Comparison of ENCODE assay signal across 15 mouse cellular contexts in the genomic region with DNA sequence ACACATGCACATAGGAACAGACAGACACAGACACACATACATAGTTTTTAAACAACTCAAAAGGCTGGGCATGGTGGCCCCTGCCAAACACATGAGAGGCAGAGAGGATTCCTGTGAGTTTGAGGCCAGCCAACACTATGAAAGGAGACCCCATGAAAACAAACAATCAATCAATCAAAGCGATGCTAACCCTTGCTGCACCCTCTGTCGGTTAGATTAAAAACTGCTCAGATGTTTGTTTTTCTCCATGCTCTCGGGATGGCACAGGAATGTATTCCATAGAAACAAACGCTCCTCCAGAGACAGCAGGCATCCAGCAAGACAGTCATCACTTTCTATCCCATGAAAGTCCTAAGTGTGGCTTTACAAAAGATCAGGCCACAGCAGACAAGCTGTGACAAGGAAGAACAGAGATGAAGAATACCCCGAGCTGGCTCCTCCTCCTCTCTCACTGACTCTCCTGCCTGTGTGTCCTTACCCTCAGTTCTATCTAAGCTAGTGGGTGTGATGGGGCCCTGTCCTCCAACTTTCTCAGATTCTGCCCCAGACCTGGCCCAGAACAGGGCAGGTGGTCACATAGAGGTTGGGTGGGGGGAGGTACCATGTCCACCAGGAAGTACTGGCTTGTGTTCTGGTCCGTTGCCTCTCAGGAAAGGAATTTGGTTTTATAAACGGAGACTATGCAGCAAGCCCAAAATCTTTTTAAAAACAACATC. TPM values are rescaled to one million over a fixed set of nuclear protein-coding genes. Genes with fewer than 3 reads are reported as not detected.
DNase-seq lines count a peak whose midpoint lies in the region; ATAC-seq and TF ChIP-seq lines count a peak whose summit lies in the region.
"Had no signal": no experiment of that assay in that cellular context is flagged by ENCODE, and none has a peak within 500 bp of the region (broad histone marks: within the 10 kb centered on the region; RNA-seq: fewer than 3 reads in every experiment).

No protein-coding gene starts in this region.

- no peaks in the 10 kb centered on the region for H3K36me3 ChIP-seq in heart, adult 2 months (ENCODE audit: control insufficient read depth, insufficient read depth, low read length)
- H3K36me3 ChIP-seq in kidney, embryonic 16.5 days (ENCODE audit: insufficient read depth, low read length): no peaks in the 10 kb centered on the region
- H3K36me3 ChIP-seq in MEL (ENCODE audit: control insufficient read depth in 1 of 2, insufficient read depth in 2 of 2, low read length in 2 of 2): peaks cover 0 to 23% of the 10 kb centered on the region in 2 experiments; a peak in 2 of 4 replicates
- no peaks in the 10 kb centered on the region for H3K36me3 ChIP-seq in liver, embryonic 12.5 days

- no peak for TF ChIP-seq EP300 in heart, adult 2 months (IDR thresholded peaks at IDR 0.05; ENCODE audit: insufficient read depth, low read depth, low read length)
- no peak for TF ChIP-seq EP300 in MEL (IDR thresholded peaks at IDR 0.05; ENCODE audit: low read depth in 1 of 2, low read length in 2 of 2)

- peak overlapping the region; percentile 0 for H3K27ac ChIP-seq in heart, adult 2 months
- no peak overlapping the region for H3K27ac ChIP-seq in kidney, embryonic 16.5 days (ENCODE audit: low read length)
- H3K27ac ChIP-seq in MEL (ENCODE audit: control insufficient read depth, low read depth, low read length): no peak overlapping the region
- no peak overlapping the region; the same call in 1 of the 2 replicates for H3K27ac ChIP-seq in liver, embryonic 12.5 days
- H3K27ac ChIP-seq: macrophage had no signal

- DNase-seq in heart, adult 2 months: no peak
- DNase-seq in heart, postnatal 10 days: no peak
- no peak for DNase-seq in kidney, postnatal 14 days
- DNase-seq in MEL (ENCODE audit: low read depth, low spot score): no peak
- no peak for DNase-seq in gastrocnemius, postnatal 10 days
- DNase-seq in cerebellum, adult 8-10 months: no peak
- DNase-seq: kidney, adult 18-20 months; spleen, adult 18-20 months had no signal

- no peak for TF ChIP-seq POLR2A in heart, adult 2 months (IDR thresholded peaks at IDR 0.05; ENCODE audit: insufficient read depth, low read depth, low read length)
- no peak for TF ChIP-seq POLR2A in MEL (IDR thresholded peaks at IDR 0.05; ENCODE audit: control insufficient read depth in 1 of 2, insufficient read depth in 1 of 2, low read depth in 1 of 2, low read length in 2 of 2, poor library complexity in 1 of 2)

- H3K9ac ChIP-seq in heart, adult 2 months (ENCODE audit: low read depth, low read length): peak overlapping the region; percentile 45; the same call in 1 of the 2 replicates
- H3K9ac ChIP-seq in kidney, embryonic 16.5 days (replicated peaks; ENCODE audit: low read length): no peak overlapping the region
- peak overlapping the region; percentile 9 for H3K9ac ChIP-seq in MEL (ENCODE audit: control insufficient read depth, low read depth, low read length, poor library complexity, severe bottlenecking)
- H3K9ac ChIP-seq in liver, embryonic 12.5 days: 0 out of 2 replicates have a peak overlapping the region, but pooled peaks have one; percentile 22

- 10% methylated on average over 7 of the region's 7 CpGs for WGBS in heart, adult 2 months
- WGBS in kidney, embryonic 16.5 days: 10% methylated on average over 7 of the region's 7 CpGs
- 22% methylated on average over 7 of the region's 7 CpGs for WGBS in liver, embryonic 12.5 days (ENCODE audit: insufficient replicate concordance)

- no peaks in the 10 kb centered on the region for H3K9me3 ChIP-seq in kidney, embryonic 16.5 days (ENCODE audit: low read length)
- H3K9me3 ChIP-seq in MEL (replicated peaks; ENCODE audit: insufficient read depth, low read length): no peaks in the 10 kb centered on the region
- H3K9me3 ChIP-seq in liver, embryonic 12.5 days (replicated peaks): no peaks in the 10 kb centered on the region

- H3K27me3 ChIP-seq in heart, adult 2 months (ENCODE audit: control insufficient read depth, insufficient read depth, low read length): no peaks in the 10 kb centered on the region
- no peaks in the 10 kb centered on the region for H3K27me3 ChIP-seq in kidney, embryonic 16.5 days (ENCODE audit: insufficient read depth, low read length)
- H3K27me3 ChIP-seq in MEL (ENCODE audit: control insufficient read depth in 1 of 2, insufficient read depth in 2 of 2, low read length in 2 of 2): no peaks in the 10 kb centered on the region
- no peaks in the 10 kb centered on the region for H3K27me3 ChIP-seq in liver, embryonic 12.5 days (replicated peaks)

- no peaks in the 10 kb centered on the region; the same call in 1 of the 2 replicates for H3K4me1 ChIP-seq in heart, adult 2 months (ENCODE audit: control insufficient read depth, insufficient read depth, low read length)
- H3K4me1 ChIP-seq in kidney, embryonic 16.5 days (ENCODE audit: insufficient read depth, low read length): peaks cover 18% of the 10 kb centered on the region
- H3K4me1 ChIP-seq in MEL (ENCODE audit: control insufficient read depth in 1 of 2, insufficient read depth in 2 of 2, low read length in 2 of 2): peaks cover 2 to 66% of the 10 kb centered on the region in 2 experiments; a peak in 3 of 4 replicates
- H3K4me1 ChIP-seq in liver, embryonic 12.5 days: peaks cover 24% of the 10 kb centered on the region

- no peak overlapping the region; the same call in 1 of the 2 replicates for H3K4me3 ChIP-seq in heart, adult 2 months
- no peak overlapping the region for H3K4me3 ChIP-seq in kidney, embryonic 16.5 days (ENCODE audit: low read length)
- peak overlapping the region in 1 of 2 experiments; percentile 0; a peak in 2 of 4 replicates for H3K4me3 ChIP-seq in MEL (ENCODE audit: control insufficient read depth in 1 of 2, insufficient read depth in 1 of 2, low read depth in 2 of 2, low read length in 2 of 2)
- 0 out of 2 replicates have a peak overlapping the region, but pooled peaks have one; percentile 8 for H3K4me3 ChIP-seq in liver, embryonic 12.5 days
- H3K4me3 ChIP-seq: myocyte had no signal

- ATAC-seq in kidney, embryonic 16.5 days (ENCODE audit: low FRiP score, low TSS enrichment): peak; percentile 43; the same call in 1 of the 2 replicates
- no peak; the same call in 1 of the 2 replicates for ATAC-seq in liver, embryonic 12.5 days

- no peaks in the 10 kb centered on the region for H3K79me2 ChIP-seq in heart, adult 2 months (replicated peaks; ENCODE audit: control insufficient read depth, insufficient read depth, low read length)
- H3K79me2 ChIP-seq in MEL (ENCODE audit: control insufficient read depth, insufficient read depth, low read length, poor library complexity): no peaks in the 10 kb centered on the region

- H3K4me2 ChIP-seq in kidney, embryonic 16.5 days (replicated peaks; ENCODE audit: low read depth, low read length): peak overlapping the region; percentile 10
- H3K4me2 ChIP-seq in liver, embryonic 12.5 days: peak overlapping the region; percentile 28

- peak; percentile 10; the same call in 1 of the 2 replicates for TF ChIP-seq CTCF in heart, adult 2 months (IDR thresholded peaks at IDR 0.05)
- TF ChIP-seq CTCF in MEL (IDR thresholded peaks at IDR 0.05 in 2 of 3, conservative IDR thresholded peaks at IDR 0.05 in 1 of 3; ENCODE audit: control insufficient read depth in 1 of 3, insufficient read depth in 1 of 3, low read depth in 2 of 3, low read length in 3 of 3, poor library complexity in 1 of 3, severe bottlenecking in 1 of 3): no peak; a peak in 1 of 6 replicates

- TF ChIP-seq RAD21 in MEL (IDR thresholded peaks at IDR 0.05; ENCODE audit: low read depth, low read length): no peak

- intact Hi-C loops in heart, adult 2 months (cut with DNase I): no loop called here
- intact Hi-C loops in heart, postnatal 10 days (cut with DNase I): no loop called here

RNA-seq across cellular contexts. Expression of a gene that starts 1.6 kb away (rescaled TPM):
- 10 to 100 TPM; 14.3 to 17.9 TPM for total RNA-seq in heart, adult 2 months (2021)
- 15.2 and 18.3 TPM in 2 replicates for polyA plus RNA-seq in heart, adult 2 months (2012; rRNA removed)
- total RNA-seq in heart, postnatal 10 days (2021): 10 to 100 TPM; 27.3 to 31.6 TPM
- polyA plus RNA-seq in kidney, embryonic 16.5 days (2015; fragmentation: Nextera tagmentation; extraction: Ambion mirVana): 3.1 and 4.4 TPM in 2 replicates
- total RNA-seq in MEL (2012; rRNA removed): 0.23 and 0.54 TPM in 2 replicates
- under 1 TPM in 1 of 2 experiments, not detected in 1; 0.74 TPM for polyA plus RNA-seq in MEL (2012; ENCODE audit: insufficient read depth in 1 of 2, insufficient read length in 2 of 2, low read depth in 1 of 2, low replicate concordance in 2 of 2, missing spikeins in 1 of 2)
- polyA plus RNA-seq in liver, embryonic 12.5 days (2016; fragmentation: Nextera tagmentation; extraction: Ambion mirVana): 17.3 and 18.0 TPM in 2 replicates
- 1 to 10 TPM; 1.1 to 1.5 TPM for total RNA-seq in gastrocnemius, postnatal 10 days (2021)
- polyA plus RNA-seq: C2C12, macrophage had no signal

RNA-seq across cellular contexts. Expression of a gene that starts 14.1 kb away (rescaled TPM):
- 100 to 1,000 TPM; 228 to 303 TPM for total RNA-seq in heart, adult 2 months (2021)
- 176 and 182 TPM in 2 replicates for polyA plus RNA-seq in heart, adult 2 months (2012; rRNA removed)
- total RNA-seq in heart, postnatal 10 days (2021): 100 to 1,000 TPM; 378 to 389 TPM
- polyA plus RNA-seq in kidney, embryonic 16.5 days (2015; fragmentation: Nextera tagmentation; extraction: Ambion mirVana): 499 and 566 TPM in 2 replicates
- total RNA-seq in MEL (2012; rRNA removed): 2,384 and 2,439 TPM in 2 replicates
- 100 to 1,000 TPM; 300 to 476 TPM for polyA plus RNA-seq in MEL (2012; ENCODE audit: insufficient read depth in 1 of 2, insufficient read length in 2 of 2, low read depth in 1 of 2, low replicate concordance in 2 of 2, missing spikeins in 1 of 2)
- 751 and 752 TPM in 2 replicates for polyA plus RNA-seq in liver, embryonic 12.5 days (2016; fragmentation: Nextera tagmentation; extraction: Ambion mirVana)
- 100 to 1,000 TPM; 322 to 387 TPM for total RNA-seq in gastrocnemius, postnatal 10 days (2021)

RNA-seq across cellular contexts. Expression of a gene that starts 27.8 kb away (rescaled TPM):
- 1 to 10 TPM; 6.9 to 8.4 TPM for total RNA-seq in heart, adult 2 months (2021)
- polyA plus RNA-seq in heart, adult 2 months (2012; rRNA removed): 7.0 and 7.7 TPM in 2 replicates
- 1 to 10 TPM; 7.5 to 8.7 TPM for total RNA-seq in heart, postnatal 10 days (2021)
- polyA plus RNA-seq in kidney, embryonic 16.5 days (2015; fragmentation: Nextera tagmentation; extraction: Ambion mirVana): 34.7 and 39.3 TPM in 2 replicates
- total RNA-seq in MEL (2012; rRNA removed): 39.0 and 47.9 TPM in 2 replicates
- polyA plus RNA-seq in MEL (2012; ENCODE audit: insufficient read depth in 1 of 2, insufficient read length in 2 of 2, low read depth in 1 of 2, low replicate concordance in 2 of 2, missing spikeins in 1 of 2): 10 to 100 TPM in 1 of 2 experiments, not detected in 1; 36.5 TPM
- 17.9 and 19.2 TPM in 2 replicates for polyA plus RNA-seq in liver, embryonic 12.5 days (2016; fragmentation: Nextera tagmentation; extraction: Ambion mirVana)
- 1 to 10 TPM; 5.2 to 7.2 TPM for total RNA-seq in gastrocnemius, postnatal 10 days (2021)

RNA-seq across cellular contexts. Expression of a gene that starts 39.3 kb away (rescaled TPM):
- not detected for total RNA-seq in heart, adult 2 months (2021)
- polyA plus RNA-seq in heart, adult 2 months (2012; rRNA removed): 0.10 and 0.12 TPM in 2 replicates
- total RNA-seq in heart, postnatal 10 days (2021): not detected
- not detected in 2 replicates for polyA plus RNA-seq in kidney, embryonic 16.5 days (2015; fragmentation: Nextera tagmentation; extraction: Ambion mirVana)
- total RNA-seq in MEL (2012; rRNA removed): 0.42 and 0.85 TPM in 2 replicates
- polyA plus RNA-seq in MEL (2012; ENCODE audit: insufficient read depth in 1 of 2, insufficient read length in 2 of 2, low read depth in 1 of 2, low replicate concordance in 2 of 2, missing spikeins in 1 of 2): 1 to 10 TPM in 1 of 2 experiments, not detected in 1; 2.2 TPM
- polyA plus RNA-seq in liver, embryonic 12.5 days (2016; fragmentation: Nextera tagmentation; extraction: Ambion mirVana): not detected in 2 replicates
- total RNA-seq in gastrocnemius, postnatal 10 days (2021): not detected
- total RNA-seq: gastrocnemius, adult 18-20 months had no signal
- polyA plus RNA-seq: C2C12; macrophage; myocyte; thymus, postnatal 0 days had no signal

RNA-seq across cellular contexts. Expression of a gene that starts 53.4 kb away (rescaled TPM):
- total RNA-seq in heart, adult 2 months (2021): 10 to 100 TPM; 51.5 to 52.0 TPM
- 27.8 and 45.7 TPM in 2 replicates for polyA plus RNA-seq in heart, adult 2 months (2012; rRNA removed)
- total RNA-seq in heart, postnatal 10 days (2021): 10 to 100 TPM; 34.7 to 38.3 TPM
- polyA plus RNA-seq in kidney, embryonic 16.5 days (2015; fragmentation: Nextera tagmentation; extraction: Ambion mirVana): 97.4 and 103 TPM in 2 replicates
- total RNA-seq in MEL (2012; rRNA removed): 18.1 and 22.1 TPM in 2 replicates
- polyA plus RNA-seq in MEL (2012; ENCODE audit: insufficient read depth in 1 of 2, insufficient read length in 2 of 2, low read depth in 1 of 2, low replicate concordance in 2 of 2, missing spikeins in 1 of 2): 10 to 100 TPM in 1 of 2 experiments, not detected in 1; 54.8 TPM
- polyA plus RNA-seq in liver, embryonic 12.5 days (2016; fragmentation: Nextera tagmentation; extraction: Ambion mirVana): 53.8 and 55.4 TPM in 2 replicates
- 10 to 100 TPM; 24.2 to 28.6 TPM for total RNA-seq in gastrocnemius, postnatal 10 days (2021)
